Mouse (Mus musculus): ENCODE data around the gene Banp.
A peak's percentile ranks its signal among the peaks of the same experiment; 100 is the strongest.

The Banp gene

DNA sequence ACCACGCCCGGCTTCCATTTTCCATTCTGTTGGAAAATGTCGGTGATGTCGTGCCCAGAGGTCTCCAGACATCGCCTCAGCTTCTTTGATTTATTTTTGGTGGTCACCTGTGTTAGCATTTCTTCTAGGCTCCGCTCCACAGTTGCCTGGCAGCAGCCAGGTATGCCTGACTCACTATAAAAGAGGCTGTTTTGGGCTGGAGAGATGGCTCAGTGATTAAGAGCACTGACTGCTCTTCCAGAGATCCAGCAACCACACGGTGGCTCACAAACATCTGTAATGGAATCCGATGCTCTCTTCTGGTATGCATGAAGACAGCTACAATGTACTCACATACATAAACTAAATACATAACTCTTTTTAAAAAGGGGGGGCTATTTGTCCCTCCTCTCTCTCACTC lies 23.3 kb upstream of the Banp start:
- DNase-seq (ENCODE audit: low spot score in 2 of 2) = no peak

DNA sequence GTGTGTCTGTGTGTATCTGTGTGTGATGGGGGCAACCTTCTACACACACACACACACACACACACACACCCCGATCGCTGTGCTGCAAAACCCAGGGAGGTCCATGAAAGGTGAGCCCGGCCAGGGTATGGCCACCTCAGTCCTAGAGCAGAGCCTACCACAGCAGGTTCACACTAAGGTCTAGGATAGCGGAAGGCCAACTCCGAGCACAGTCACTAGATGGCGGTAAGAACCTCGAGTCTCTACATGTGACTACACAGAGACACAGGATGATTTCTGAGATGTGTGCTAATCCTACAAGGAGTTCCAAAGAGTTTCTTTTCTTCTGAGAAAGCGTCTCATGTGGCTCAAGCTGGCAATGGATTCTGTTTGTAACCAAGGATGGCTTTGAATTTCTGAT lies 22.2 kb upstream of the Banp start:
- no peak for DNase-seq (ENCODE audit: low spot score in 2 of 2)

DNA sequence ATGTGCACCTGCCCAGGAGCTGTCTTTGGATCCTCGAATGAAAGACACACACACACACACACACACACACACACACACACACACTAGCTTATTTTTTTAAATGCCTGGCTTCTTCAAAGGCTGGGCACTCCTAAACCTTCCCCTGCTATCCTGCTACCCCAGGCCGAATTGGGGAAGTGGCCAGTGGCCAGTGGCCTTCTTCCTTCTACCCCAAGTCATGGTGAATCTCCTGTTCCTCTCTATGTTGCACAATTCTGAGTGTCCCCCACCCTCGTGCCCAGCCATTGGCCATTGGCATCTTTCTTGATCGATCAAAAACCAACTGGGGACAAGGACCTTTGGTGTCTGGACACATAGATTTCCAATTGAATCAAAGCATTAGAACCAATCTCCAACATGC lies 19.5 kb upstream of the Banp start:
- no peak for DNase-seq (ENCODE audit: low spot score in 2 of 2)

- no peak for DNase-seq (ENCODE audit: low spot score in 2 of 2)
These were observed 18.0 kb upstream of the Banp start for GRCm38 (mm10) chr8:121931571-121931970.

- no peak for DNase-seq (ENCODE audit: low spot score in 2 of 2)
These were observed 17.4 kb upstream of the Banp start for GRCm38 (mm10) chr8:121932026-121932667.

- no peak for DNase-seq (ENCODE audit: low spot score in 2 of 2)
These were observed 16.7 kb upstream of the Banp start for GRCm38 (mm10) chr8:121932668-121933520.

- no peak for DNase-seq (ENCODE audit: low spot score in 2 of 2)
These were observed 15.0 kb upstream of the Banp start for GRCm38 (mm10) chr8:121934506-121934905.

DNA sequence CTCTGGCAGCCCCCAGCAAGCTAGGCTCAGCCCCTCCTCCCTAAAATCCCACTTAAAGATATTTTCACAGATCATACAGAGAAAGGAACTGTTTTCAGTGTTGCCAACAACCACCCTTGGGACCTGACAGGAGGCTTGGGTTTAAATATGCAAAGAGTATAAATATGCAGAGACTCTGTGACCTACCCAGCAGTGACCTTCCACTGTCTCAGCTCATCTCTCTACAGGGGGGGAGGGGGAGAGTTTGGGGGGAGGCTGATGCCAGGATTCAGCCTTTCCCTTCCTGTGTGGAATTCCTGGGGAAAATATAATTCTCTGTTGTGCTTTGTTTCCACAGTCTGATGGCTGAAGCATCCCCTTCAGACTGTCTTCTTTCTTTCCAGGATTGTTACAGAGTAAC lies 14.6 kb upstream of the Banp start:
- DNase-seq (ENCODE audit: low spot score in 2 of 2) = no peak

DNA sequence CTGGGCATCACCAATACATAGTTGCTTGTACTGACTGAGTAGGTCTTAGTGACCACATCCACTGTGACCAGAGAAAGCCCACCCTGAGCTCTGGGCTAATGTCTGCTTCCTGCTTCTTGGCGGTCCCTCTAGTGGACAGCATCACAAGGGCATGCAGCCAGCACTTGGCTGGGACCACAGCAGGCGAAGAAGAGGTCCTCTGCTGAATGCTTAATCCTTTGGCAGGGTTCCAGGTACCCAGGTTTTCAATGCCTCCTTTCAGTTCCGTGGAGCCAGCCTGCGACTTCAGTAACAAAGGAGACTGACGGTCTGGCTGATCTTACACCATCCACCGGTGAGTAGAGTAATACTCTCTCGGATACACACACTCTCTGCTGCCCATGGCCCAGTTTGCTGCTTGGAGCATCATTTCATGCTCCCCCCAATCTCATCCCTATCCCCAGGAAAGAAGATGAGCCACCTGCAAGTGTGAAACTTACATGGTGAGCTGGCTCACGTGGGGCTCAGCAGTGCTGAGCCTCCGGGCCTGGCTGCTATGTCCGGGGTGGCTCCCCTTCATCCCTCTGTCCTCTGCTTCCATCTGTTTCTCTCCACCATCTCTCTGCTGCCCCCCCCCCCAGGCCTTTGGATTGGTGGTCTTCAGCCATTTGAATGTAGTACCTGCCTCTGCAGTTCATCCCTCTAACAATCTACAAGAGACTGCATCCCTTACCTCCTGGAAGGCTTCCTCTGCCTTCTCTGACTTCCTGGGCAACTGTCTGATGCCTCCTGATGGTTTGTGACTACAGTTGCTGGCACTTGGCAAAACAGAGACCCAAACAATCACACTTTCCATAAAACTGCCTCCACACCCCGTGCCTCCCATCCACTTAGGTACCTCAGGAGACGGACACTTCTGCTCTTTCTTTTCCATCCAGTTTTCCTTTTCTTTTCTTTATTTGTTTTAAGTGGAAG lies 13.9 kb upstream of the Banp start:
- DNase-seq (ENCODE audit: low spot score in 2 of 2) = no peak

DNA sequence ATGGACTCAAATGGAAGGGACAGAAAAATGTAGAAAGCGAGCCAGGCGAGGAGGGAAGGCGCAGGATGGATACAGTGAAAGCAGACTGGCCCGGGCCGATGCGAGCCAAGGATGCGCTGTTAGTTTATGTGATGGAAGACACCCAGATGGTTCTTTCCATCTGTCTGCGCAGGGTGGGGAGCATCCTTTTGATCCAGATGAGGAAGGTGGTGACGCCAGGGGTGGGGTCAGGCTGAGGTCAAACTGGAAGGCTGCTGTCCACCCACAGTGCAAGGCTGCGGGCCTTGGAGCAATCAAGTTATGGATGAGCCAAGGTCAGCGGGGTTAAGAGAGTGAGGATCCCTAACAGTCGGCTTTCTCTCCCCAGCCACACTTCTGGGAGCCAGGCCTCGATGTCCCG lies 13.2 kb upstream of the Banp start:
- DNase-seq (ENCODE audit: low spot score in 2 of 2) = no peak

GRCm38 (mm10) chr8:121938732-121939131 lies 10.8 kb upstream of the Banp start:
- DNase-seq (ENCODE audit: low spot score in 2 of 2) = no peak

GRCm38 (mm10) chr8:121943057-121943540 lies 6.5 kb upstream of the Banp start:
- DNase-seq (ENCODE audit: low spot score in 2 of 2) = no peak

DNA sequence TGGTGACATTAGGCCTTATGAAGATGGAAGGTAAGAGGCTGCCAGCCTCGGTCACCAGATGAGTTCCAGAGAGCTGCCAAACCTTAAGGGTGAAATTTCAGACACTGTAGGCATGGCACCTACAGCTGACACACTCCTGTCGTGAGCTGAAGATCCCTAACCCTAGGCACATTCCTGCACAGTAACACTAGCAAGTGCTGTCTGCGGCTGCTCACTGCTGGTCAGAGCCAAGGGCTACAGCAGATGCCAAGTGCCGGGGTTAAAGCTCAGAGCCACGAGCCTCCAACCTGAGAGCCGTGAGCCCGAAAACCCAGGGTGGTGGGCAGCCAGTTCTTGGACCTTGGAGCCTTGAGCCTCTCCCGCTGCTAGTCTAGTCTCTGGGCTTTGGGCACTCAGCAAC lies 5.8 kb upstream of the Banp start:
- DNase-seq (ENCODE audit: low spot score in 2 of 2) = no peak

GRCm38 (mm10) chr8:121944831-121945230 lies 4.7 kb upstream of the Banp start, which contains the start of gene Car5a:
Gene Car5a (minus strand): TSS chr8:121944904.
- no peak for DNase-seq (ENCODE audit: low spot score in 2 of 2)

- DNase-seq (ENCODE audit: low spot score in 2 of 2) = no peak
These were observed 3.2 kb upstream of the Banp start for GRCm38 (mm10) chr8:121946351-121946750.

GRCm38 (mm10) chr8:121947047-121947752 lies 2.4 kb upstream of the Banp start:
- no peak for DNase-seq (ENCODE audit: low spot score in 2 of 2)

GRCm38 (mm10) chr8:121947753-121948141 lies 1.8 kb upstream of the Banp start:
- peak; percentile 63 to 65 for DNase-seq (ENCODE audit: low spot score in 2 of 2)

DNA sequence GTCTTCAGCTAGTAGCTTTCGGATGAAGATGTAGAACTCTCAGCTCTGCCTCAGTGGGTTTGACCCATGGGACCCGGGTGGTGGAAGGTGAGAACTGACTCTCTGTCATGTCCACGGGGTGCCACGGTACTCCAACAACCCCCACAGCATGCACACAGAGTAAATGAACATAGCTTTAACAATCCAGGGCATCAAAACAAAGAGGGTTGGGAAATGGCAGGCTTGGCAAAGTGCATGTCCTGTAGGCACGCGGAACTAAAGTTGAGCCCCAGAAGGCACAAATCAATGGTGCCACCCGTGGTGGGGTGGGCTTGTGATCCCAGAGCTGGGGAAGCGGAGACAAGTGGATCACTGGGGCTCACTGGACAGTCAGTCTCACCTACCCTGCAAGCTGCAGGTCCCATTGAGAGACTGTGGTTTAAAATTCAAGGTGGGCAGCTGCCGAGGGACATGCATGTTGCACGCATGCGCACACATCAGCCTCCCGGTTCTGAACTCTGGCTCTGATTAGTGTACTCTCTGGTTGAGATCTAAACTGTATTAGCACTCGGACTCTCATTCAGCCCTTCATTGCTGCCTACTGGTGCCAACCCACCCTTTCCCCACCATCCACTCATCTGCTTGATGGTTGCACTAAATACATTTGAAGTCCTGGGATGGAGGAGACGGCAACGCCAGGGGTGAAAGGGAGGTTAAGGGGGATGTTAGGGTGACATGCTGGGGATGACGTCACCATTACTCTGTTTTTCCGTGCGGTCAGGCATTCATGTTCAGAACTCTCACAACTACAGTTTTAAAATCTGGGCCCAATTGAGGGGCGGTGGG lies 1.0 kb upstream of the Banp start:
- no peak for DNase-seq (ENCODE audit: low spot score in 2 of 2)

GRCm38 (mm10) chr8:121949941-121950748 lies 595 bp downstream of the Banp start:
- DNase-seq (ENCODE audit: low spot score in 2 of 2) = peak; percentile 96 to 98
